Mouse (Mus musculus) spleen, postnatal 4 days (tissue): ENCODE measurements around the gene Ankrd33b.

ENCODE experiments used
- DNase-seq, 2 experiments: peaks; one replicate each; pipeline ENCODE4 v3.0.0; 2022; ENCODE audit warnings: low spot score in 2 of 2

Gene Ankrd33b

DNA sequence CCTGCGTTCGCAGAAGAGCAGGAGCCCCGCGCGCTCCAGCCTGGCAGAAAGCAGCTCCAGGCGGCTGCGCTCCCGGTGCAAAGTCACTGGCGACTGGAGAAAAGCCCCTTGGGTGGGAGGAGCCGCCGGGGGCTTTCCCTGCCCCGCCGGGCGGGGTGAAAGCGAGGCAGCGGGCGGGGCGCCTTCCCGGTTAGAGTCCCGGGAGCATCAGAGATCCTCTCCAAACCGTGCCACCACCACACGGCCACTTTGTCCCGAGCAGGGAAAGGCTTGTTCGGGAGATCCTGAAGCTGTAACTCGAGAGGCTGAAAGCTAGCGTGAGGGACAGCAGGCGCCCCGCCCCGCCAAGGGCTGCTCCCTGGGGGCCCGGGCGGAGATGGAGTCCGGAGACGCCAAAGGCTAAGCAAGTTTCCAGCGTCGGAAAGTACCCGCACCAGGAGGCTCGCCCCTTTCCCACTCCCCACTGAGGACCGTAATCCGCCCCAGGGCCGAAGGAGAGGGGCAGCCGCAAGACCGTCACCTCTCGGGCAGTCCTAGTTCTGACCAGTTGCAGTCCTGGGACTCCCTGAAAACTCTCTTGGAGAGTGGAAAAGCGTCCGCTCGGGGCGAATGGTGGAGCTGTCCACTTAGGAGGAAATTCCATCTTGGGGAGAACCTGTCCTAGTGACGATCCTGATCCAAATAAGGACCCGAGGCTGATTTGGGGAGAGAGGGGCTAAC lies at the start of gene Ankrd33b:
Gene Ankrd33b (minus strand): TSS at position 246 of the 720 bp plus-strand sequence.
- peak in 1 of 2 experiments; percentile 72 for DNase-seq

DNA sequence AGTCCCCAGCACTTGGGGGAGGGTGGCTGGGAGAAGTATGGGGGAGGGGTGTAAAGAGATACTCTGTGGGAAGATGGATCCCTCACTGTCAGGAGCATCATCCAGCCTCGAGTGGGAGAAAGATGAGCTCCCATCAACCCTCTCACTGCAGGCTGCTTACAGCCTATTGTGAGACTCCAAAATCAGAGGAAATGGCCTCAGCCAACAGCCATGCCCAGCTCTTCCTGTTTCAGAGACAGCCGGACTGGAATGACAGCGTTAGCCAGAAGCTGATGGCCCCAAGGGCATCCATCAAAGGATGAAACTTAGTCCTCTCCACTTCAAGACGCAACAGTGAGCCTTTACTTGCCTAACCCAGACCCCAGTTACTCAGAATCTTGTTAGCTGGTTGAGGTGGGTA lies 47.7 kb upstream of the Ankrd33b start:
- no peak for DNase-seq

DNA sequence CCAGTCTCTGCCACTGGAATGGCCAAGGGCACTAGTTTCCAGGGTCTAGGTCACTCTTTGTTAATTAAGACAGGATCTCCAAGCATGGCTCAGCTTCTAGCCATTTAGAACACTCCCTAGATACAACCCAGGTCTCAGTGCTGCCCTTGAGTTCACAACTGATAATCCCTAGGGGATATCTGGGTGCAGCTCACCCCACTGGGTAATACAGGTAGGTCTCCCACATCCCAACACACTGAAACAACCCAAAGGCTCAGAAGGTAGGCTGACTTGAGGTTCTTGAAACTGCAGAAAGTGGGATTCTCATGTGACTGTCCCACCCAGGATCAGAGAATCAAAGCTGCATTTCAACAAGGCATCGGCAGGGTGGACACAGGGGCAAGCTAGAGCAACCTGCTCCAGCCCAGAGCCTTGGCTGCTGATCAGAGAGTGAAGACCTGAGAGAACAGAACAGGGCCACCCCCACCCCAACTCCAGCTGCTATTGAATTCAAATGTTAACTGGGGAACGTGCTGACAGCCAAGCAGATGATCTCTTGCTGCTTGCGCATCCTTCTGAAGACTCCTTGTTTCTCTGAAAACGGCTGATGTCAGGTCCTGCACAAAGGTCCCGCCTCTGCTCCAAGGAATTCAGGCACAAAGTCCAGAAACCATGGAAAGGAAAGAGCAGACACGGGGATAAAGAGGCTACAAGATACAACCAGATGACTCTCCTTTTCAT lies 46.8 kb upstream of the Ankrd33b start:
- no peak for DNase-seq

DNA sequence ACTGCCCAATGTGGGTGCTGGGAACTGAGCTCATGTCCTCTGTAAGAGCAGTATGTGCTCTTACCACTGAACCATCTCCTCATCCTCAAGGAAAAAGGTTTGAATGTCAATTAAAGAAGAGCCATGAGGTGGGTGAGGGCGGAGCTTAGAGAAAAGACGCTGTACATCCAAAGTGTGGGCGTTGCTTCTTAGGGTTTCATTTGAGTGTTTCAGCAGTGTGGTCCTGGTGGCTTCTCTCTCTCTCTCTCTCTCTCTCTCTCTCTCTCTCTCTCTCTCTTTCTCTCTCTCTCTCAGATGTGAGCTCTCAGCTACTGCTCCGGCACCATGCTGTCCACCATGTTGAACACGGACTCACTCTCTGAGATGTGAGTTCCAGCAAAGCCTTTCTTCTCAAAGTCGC lies 46.1 kb upstream of the Ankrd33b start:
- no peak for DNase-seq

DNA sequence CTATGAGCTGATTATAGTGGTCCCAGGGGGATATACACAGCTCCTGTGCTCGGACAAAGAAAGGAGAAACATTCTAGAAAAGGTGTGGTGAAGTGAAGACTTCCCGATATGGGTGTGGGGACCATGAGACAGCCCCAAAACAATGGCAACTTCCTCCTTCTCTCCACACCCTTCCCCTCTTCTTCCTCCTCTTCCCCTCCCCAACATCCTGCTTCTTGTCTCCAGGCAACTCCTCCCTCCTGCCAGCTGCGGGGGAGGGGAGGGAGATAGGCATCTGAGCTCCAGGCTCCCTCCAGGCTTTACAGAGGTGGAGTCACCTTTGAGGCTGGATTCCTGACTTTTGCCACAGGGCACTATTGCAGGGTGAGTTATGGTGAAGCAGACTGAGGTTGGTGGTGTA lies 45.4 kb upstream of the Ankrd33b start:
- DNase-seq, result no peak

DNA sequence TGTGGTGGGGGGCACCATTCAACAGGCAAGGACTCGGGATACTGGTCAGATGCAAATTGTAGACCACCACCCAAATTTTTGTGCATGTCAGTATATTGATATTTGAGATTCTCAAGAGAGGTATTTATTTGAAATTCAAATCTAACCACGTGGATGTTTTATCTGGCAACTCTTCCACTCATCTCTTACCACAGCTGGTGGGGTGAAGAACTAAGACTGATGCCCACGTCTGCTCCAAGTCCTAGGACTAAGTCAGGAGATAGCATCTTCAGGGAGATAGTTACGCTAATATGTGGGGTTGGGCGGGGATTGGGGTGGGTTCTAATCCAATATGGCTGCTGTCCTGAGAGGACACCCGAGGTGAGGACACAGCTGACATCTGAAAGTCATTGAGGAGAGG lies 44.9 kb upstream of the Ankrd33b start:
- DNase-seq, result no peak

DNA sequence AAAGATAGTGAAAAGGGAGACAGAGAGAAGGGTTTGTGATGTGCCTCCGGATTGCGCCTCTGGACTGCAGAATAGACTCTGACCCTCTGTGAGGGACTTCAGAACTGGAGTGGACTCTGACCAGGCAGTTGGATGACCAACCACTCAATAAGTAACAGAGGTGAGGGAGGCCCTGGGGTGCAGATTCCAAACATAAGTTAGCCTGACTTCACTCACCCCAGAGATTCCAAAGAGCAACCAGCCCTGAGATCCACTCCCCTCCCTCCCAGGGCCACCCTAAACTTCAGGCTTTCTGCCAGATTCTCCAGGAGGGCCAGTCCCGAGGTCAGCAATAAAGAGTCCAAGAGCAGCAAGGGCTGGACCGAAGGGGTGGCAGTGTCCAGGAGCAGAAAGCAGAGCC lies 40.0 kb upstream of the Ankrd33b start:
- DNase-seq, result no peak

DNA sequence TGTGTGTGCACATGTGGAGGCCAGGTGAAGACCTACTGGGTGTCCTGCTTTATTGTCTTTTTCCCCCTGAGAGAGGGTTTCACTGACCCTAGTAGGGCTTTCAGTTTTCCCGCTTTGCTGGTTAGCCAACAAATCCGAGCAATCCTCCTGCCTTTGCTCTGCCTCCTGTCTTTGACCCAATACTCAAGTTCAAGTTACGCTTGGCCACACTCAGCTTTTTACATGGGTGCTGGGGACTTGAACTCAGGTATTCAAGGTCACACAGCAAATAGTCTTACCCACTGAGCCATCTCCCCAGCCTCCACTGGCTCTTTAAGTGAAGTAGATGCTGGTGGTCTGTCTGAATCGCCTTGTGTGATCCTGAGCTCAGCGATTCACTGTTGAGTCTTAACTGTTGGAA lies 39.4 kb upstream of the Ankrd33b start:
- DNase-seq, result no peak

DNA sequence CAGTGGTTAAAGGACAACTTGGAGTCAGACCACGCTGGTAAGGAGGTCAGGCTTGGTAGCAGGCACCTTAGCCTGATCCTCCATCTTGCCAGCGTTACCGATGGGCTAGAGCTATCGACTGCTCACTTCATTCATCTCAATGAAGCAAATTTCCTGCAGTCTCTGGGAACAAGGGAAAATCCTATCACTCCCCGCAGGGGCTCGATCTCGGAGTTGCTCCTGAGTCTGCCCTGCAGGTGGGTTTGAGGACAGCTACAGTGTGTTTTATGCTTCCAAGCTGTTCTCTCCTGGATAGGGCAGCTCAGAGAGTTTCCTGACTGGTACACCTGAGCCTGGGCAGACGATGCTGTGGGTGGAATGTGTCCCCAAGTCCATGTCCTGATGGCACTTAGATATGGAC lies 36.8 kb upstream of the Ankrd33b start:
- no peak for DNase-seq

DNA sequence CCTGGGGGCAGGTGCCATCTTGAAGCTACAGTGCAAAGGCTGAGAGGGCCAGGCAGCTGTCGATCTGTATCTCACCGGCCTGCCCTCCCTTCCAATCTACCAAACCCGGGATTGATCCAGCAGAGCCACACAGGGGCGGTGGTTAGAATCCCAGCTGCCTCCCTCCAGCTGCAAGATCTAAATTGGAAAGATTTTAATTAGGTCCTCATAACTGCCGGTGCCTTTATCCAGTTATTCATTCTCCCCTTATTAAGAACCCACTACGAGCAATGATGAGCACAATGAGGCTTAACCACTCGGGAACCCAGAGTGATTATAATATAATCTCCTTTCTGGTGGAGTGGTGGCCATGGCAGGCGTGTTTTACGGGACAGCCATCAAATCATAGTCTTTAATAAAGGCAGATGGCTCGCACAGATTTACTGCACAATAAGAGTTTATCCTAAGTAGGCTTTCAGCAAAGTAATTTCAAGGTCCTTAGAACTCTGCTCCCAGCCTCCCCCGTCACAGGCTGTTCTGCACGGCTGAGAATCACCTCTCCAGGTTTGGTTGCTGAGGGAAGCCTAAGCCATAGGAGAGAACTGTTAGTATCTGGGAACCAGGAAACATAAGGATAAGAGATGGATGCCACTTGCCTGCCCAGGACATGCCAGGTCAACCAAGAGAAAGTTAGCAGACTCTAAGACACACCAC lies 34.8 kb upstream of the Ankrd33b start:
- DNase-seq, result no peak

DNA sequence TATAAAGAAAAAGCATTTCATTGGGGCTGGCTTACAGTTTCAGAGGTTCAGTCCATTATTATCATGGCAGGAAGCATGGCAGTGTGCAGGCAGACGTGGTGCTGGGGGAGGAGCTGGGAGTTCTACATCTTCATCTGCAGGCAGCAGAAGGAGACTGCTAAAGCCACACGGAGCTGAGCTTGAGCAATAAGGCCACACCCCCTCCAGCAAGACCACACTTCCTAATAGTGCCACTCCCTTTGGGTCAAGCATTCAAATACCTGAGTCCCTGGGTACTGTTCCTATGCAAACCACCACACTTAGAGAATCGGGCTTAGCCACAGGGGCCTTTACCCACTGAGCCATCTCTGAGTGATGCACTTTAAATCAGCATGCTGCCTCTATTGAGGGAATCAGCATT lies 33.4 kb upstream of the Ankrd33b start:
- no peak for DNase-seq

DNA sequence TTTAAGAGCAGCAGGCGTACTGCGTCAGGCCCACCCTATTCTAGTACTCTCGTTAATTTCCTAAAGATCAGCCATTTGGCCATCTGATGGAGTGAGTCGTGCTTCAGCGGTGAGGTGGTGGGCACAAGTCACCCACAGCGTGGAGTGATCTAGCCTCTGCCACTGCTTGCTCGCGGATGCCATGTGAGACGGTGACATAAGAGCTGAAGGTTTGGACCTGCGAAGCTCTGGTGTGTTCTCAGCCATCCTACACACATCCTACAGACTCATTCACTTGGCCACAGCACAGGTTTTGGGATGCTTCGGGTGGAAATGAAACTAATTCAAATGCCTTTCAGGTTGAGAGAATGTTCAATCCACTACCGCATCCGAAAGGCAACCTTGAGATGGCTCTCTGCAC lies 31.2 kb upstream of the Ankrd33b start:
- DNase-seq, result no peak

DNA sequence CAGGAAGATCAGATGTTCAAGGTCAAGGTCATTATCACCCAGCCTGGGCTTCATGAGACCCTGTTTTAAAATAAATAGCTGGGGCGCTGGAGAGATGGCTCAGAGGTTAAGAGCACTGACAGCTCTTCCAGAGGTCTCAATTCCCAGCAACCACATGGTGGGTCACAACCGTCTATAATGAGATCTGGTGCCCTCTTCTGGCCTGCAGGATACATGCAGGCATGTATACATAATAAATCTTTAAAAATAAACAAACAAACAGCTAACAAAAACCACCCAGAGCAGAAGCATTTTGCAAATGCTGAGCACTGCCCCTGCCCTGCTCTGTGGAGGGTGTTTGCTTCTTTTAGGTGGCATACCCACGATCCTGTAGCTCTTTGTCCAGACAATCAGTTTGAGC lies 29.9 kb upstream of the Ankrd33b start:
- DNase-seq, result no peak

DNA sequence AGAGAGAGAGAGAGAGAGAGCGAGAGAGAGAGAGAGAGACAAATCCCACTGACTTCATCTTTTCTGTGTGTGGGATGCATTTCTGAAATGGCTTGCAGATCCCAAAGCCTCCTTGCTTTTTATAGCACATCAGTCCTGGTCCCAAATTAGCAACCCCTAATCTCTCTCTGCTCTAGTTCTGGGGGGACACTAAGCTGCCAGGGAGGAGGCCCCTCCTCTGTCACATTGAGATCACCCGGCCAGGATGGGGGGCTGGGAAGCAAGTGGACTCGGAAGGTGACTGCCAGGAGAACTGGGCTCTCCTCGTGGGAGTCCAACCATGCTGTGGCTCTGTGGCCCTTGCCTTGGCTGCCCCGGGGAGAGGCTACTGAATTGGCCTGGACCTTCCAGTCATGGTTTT lies 29.2 kb upstream of the Ankrd33b start:
- no peak for DNase-seq

DNA sequence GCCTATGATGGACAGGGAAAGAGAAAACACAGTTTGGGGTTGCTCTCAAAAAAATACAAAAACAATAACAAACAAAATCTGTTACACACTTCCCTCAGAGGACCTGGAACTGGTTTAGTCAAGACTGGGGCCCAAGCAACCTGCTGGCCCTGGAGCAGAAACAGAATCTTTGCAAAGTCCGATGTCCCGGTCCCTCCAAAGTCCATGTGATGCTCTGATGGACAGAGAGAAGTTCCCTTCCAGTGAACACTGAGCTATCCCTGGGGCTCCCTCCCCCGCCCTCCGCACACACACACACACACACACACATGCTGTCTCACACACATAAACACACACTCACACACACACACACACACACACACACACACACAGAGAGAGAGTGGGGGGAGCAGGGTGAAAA lies 28.5 kb upstream of the Ankrd33b start:
- no peak for DNase-seq

DNA sequence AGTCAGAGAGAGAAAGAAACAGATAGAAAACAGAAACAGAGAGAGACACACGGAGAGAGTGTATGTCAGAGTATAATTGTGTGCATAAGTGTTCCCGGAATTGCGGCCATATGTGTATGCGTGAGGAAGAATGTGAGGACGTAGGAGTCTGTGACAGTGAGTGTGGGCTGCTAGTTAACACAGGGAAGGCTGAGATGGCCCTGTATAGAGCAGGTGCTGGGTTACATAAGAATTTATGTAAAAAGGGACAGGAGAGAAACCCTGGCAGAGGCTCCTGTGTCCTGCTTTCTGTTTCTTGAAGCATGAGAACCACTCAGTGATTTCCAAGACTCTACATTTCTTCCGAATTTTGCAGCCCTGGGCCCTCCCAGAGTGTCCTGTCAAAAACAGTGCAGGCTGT lies 25.9 kb upstream of the Ankrd33b start:
- DNase-seq, result no peak

DNA sequence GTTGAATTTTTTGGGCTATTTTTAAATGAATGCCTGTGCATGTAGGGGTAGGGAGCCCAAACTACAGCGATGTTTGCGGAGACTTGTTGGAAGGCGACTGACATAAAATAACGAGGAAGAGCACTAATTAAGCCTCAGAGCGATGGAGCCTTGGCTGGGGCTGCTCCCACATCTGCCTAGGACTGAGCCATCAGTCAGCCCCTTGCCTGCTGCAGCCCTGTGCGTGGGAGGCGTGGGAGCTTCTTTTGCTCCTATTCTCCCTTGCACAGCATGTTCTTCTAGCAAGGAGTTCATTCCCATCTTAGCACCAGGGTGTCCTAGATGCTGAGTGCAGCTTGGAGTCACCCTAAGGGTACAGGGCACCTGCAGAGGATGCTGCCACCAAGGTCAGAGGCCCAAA lies 25.2 kb upstream of the Ankrd33b start:
- no peak for DNase-seq

DNA sequence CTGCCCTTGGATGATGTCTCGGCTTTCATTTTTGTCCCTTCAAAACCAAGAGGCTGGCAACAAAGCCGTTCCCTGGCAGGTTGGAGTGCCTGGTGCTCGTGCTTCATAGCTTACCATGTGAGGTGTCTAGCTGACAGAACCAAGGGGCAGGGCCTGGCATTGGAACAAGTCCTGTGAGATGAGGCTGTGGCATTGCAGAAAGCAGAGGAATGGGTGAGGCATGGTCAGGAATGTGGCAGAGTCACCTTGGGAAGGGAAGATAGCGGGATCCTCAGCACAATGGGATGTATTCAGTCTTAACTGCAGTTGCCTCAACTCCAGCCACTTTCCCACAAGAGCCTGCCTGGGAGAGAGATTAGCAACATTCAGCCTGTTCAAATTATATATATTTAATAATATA lies 24.6 kb upstream of the Ankrd33b start:
- no peak for DNase-seq

DNA sequence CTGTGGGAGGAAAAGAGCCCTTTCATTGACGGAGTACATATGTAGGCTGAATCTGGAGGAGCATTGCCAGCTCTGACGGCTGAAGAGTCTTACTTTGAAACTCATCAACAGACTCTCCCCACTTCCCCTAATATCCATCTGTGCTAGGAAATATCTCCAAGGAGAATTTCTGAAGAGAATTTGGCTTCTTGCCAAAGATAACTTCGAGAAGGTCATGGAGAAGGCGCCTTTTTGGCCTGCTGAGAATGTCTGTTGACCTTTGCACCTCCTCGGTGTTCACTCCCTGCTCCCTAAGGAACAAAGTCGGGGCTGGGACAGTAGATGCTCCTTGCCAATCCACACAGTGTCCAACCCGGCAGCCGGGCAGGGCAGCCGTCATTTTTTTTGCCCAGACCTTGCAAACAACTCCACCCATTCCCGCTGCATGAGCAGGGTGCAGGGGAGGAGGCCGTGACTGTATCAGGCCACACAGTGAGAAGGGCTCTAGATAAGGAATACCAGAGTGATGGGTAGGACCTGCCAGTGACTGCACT lies 14.5 kb upstream of the Ankrd33b start:
- DNase-seq, result no peak

DNA sequence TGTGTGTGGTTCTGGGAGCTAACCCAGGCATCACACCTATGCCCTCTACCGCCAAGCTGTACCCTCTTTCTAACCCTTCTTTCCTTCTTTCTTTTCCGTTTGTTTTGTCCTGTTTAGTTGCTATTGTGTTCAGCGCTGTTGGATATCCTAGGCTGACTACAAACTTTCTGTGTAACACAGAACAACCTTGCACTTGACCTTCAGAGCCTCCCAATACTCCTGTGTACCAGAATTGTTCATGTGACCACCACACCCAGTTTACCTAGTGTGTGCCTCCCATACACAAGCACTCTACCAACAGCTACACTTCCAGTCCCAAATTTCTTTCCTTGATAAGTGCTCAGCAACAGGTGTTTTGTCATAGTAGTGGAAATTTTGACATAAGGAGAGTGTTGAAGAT lies 11.9 kb upstream of the Ankrd33b start:
- no peak for DNase-seq

DNA sequence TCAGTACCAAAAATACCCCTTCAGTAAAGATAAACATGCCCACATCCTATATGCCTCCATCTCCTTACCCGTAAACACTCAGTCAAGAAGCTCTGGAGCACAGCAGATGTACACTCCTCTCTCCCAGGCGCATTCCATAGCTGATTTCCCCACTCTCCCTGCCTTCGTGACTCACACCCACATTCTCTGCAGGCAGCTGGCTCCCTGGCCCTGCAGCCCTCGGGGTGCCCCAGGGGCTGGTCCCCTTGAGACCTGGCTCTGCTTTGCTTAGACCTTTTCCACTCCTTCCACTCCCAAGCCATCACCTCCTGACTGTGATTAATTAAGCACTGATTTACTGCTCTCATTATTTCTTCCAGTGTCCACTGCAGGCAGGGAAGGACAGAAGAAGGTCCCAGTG lies 7.7 kb upstream of the Ankrd33b start:
- no peak for DNase-seq

DNA sequence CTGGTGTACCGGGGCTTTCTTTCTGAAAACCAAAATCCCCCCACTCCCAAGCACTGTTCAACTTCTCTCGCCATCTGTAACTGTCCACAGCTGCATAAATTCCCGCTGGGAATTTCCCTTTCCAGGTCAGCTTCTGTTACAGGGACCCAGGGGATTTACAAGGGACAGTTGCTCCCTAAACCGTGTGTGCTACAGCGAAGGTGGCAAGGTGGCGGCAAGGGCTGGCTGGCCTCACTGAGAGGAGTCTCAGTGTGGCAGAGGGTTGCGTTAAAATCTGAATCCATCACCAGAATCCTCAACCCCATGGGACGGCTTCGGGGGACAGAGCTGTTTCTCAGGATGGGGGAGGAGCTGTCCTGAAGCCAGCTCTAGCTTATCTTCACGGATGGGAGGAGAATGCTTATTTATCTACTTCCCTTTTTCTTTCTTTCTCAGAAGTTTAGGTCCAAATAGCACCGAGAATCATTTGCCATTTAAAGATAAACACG lies 1.6 kb upstream of the Ankrd33b start:
- no peak for DNase-seq

DNA sequence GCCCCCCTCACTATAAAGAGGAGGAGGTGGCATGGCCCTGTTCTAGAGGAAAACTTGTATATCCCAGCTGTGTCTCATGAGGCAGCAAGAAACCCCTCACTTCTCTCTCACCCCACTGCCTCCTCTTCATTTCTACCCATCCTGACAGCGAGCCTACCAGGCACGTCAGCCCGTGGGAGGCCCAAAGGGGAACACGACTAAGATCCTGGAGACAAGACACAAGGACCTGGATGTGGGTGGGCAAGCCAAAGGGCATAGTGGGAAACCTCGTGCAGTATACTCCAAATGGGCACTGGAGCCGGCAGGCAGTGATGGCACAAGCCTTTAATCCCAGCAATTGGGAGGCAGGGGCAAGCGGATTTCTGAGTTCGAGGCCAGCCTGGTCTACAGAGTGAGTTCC lies 1.0 kb upstream of the Ankrd33b start:
- DNase-seq, result no peak
